Comparison of ENCODE assay signal across 8 mouse cellular contexts in genomic region chr11:64079727-64080081, GRCm38 (mm10). TPM values are rescaled to one million over a fixed set of nuclear protein-coding genes. Genes with fewer than 3 reads are reported as not detected.
A peak's percentile ranks its signal among the peaks of the same experiment; 100 is the strongest.
DNase-seq lines count a peak whose midpoint lies in the region; ATAC-seq lines count a peak whose summit lies in the region.

No protein-coding gene starts in this region.

- H3K4me2 ChIP-seq in heart, embryonic 16.5 days (ENCODE audit: low read depth, low read length): peak overlapping the region; percentile 89
- peak overlapping the region; percentile 70 for H3K4me2 ChIP-seq in hindbrain, embryonic 13.5 days

- no peaks in the 10 kb centered on the region for H3K27me3 ChIP-seq in heart, embryonic 16.5 days (ENCODE audit: control insufficient read depth, insufficient read depth, low read length)
- no peaks in the 10 kb centered on the region for H3K27me3 ChIP-seq in hindbrain, embryonic 13.5 days
- H3K27me3 ChIP-seq in midbrain, embryonic 10.5 days (ENCODE audit: low read depth, poor library complexity, severe bottlenecking): no peaks in the 10 kb centered on the region

- peak overlapping the region; percentile 92 for H3K9ac ChIP-seq in heart, embryonic 16.5 days (ENCODE audit: low read length)
- peak overlapping the region; percentile 79 for H3K9ac ChIP-seq in hindbrain, embryonic 13.5 days

- H3K36me3 ChIP-seq in heart, embryonic 16.5 days (ENCODE audit: control insufficient read depth, insufficient read depth): peaks cover 2% of the 10 kb centered on the region; the same call in 1 of the 2 replicates
- peaks cover 7% of the 10 kb centered on the region; the same call in 1 of the 2 replicates for H3K36me3 ChIP-seq in hindbrain, embryonic 13.5 days
- H3K36me3 ChIP-seq in midbrain, embryonic 10.5 days: peaks cover 22% of the 10 kb centered on the region

- WGBS in heart, embryonic 16.5 days: under 1% methylated on average over 8 of the region's 8 CpGs
- WGBS in hindbrain, embryonic 13.5 days: 1% methylated on average over 8 of the region's 8 CpGs
- WGBS in midbrain, embryonic 10.5 days: under 1% methylated on average over 8 of the region's 8 CpGs

- DNase-seq in heart, adult 18-20 months: no peak
- no peak for DNase-seq in midbrain, embryonic 10.5 days (ENCODE audit: low spot score)
- DNase-seq in spleen, adult 12 weeks (ENCODE audit: low spot score): no peak
- no peak for DNase-seq in gastrocnemius, adult 8-10 months (ENCODE audit: low spot score in 2 of 2)
- DNase-seq in testis, postnatal 14 days (ENCODE audit: low spot score): no peak

- peak overlapping the region; percentile 94 for H3K4me3 ChIP-seq in heart, embryonic 16.5 days (ENCODE audit: low read length)
- peak overlapping the region; percentile 81 for H3K4me3 ChIP-seq in hindbrain, embryonic 13.5 days
- peak overlapping the region; percentile 76 for H3K4me3 ChIP-seq in midbrain, embryonic 10.5 days

- H3K9me3 ChIP-seq in heart, embryonic 16.5 days (replicated peaks; ENCODE audit: control insufficient read depth, low read length): no peaks in the 10 kb centered on the region
- H3K9me3 ChIP-seq in hindbrain, embryonic 13.5 days: no peaks in the 10 kb centered on the region
- H3K9me3 ChIP-seq in midbrain, embryonic 10.5 days (replicated peaks): no peaks in the 10 kb centered on the region

- peak; percentile 64 for ATAC-seq in heart, embryonic 16.5 days (replicated peaks; ENCODE audit: extremely low read depth, insufficient read depth, low FRiP score)
- peak; percentile 14 for ATAC-seq in activated CD4-positive, CD25-positive, alpha-beta regulatory T cell, adult 4 months
- peak; percentile 46; the same call in 1 of the 2 replicates for ATAC-seq in hindbrain, embryonic 13.5 days (ENCODE audit: low FRiP score)

- peak overlapping the region; percentile 96 for H3K27ac ChIP-seq in heart, embryonic 16.5 days (ENCODE audit: low read length)
- H3K27ac ChIP-seq in hindbrain, embryonic 13.5 days: peak overlapping the region; percentile 89
- peak overlapping the region; percentile 94 for H3K27ac ChIP-seq in midbrain, embryonic 10.5 days (replicated peaks)

- peaks cover 8% of the 10 kb centered on the region; the same call in 1 of the 2 replicates for H3K4me1 ChIP-seq in heart, embryonic 16.5 days (ENCODE audit: control insufficient read depth, insufficient read depth, low read length)
- H3K4me1 ChIP-seq in hindbrain, embryonic 13.5 days (replicated peaks): peaks cover 16% of the 10 kb centered on the region
- H3K4me1 ChIP-seq in midbrain, embryonic 10.5 days: peaks cover 21% of the 10 kb centered on the region

RNA-seq across cellular contexts. Expression of gene Cox10, which starts 0.4 kb away (rescaled TPM):
- polyA plus RNA-seq in heart, embryonic 16.5 days (2015; fragmentation: Nextera tagmentation; extraction: Ambion mirVana): 42.7 and 42.9 TPM in 2 replicates
- total RNA-seq in heart, adult 18-20 months (2021): 10 to 100 TPM; 70.1 to 74.3 TPM
- 10 to 100 TPM; 15.3 to 22.4 TPM for polyA plus RNA-seq in activated CD4-positive, CD25-positive, alpha-beta regulatory T cell, adult 4 months (2017; shearing (Covaris generic))
- 22.6 and 23.9 TPM in 2 replicates for polyA plus RNA-seq in hindbrain, embryonic 13.5 days (2015; fragmentation: Nextera tagmentation; extraction: Ambion mirVana)
- polyA plus RNA-seq in midbrain, embryonic 10.5 days (2016; fragmentation: Nextera tagmentation; extraction: Ambion mirVana): 29.6 and 35.6 TPM in 2 replicates
- total RNA-seq in gastrocnemius, adult 8-10 months (2022): 10 to 100 TPM; 35.4 to 43.7 (median 36.7) TPM

Comparison
In these comparisons a context has a peak if more than half of its experiments do, and no peak if none do; other contexts are left out.
1. ATAC-seq: peak in every context shown above with its lines; median percentile 64 in heart, embryonic 16.5 days; 46 in hindbrain, embryonic 13.5 days; 14 in activated CD4-positive, CD25-positive, alpha-beta regulatory T cell, adult 4 months.